Mouse (Mus musculus): ENCODE results near the gene Gpr19.

Gene Gpr19

DNA sequence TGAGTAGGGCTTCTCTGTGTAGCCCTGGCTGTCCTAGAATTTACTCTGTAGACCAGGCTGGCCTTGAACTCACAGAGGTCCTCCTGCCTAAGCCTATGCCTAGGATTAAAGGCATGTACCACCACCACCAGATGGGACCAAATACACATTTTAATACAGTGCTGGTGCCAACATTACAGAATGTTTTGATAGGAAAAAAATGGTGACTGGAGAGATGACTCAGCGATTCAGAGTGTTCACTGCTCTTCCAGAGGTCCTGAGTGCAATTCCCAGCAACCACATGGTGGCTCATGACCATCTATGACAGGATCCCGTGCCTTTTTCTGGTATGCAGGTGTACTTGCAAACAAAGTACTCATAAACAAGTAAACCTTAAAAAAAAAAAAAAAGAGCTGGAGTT is 48.9 kb downstream of the Gpr19 start:
- DNase-seq (ENCODE audit: low read depth): no peak

DNA sequence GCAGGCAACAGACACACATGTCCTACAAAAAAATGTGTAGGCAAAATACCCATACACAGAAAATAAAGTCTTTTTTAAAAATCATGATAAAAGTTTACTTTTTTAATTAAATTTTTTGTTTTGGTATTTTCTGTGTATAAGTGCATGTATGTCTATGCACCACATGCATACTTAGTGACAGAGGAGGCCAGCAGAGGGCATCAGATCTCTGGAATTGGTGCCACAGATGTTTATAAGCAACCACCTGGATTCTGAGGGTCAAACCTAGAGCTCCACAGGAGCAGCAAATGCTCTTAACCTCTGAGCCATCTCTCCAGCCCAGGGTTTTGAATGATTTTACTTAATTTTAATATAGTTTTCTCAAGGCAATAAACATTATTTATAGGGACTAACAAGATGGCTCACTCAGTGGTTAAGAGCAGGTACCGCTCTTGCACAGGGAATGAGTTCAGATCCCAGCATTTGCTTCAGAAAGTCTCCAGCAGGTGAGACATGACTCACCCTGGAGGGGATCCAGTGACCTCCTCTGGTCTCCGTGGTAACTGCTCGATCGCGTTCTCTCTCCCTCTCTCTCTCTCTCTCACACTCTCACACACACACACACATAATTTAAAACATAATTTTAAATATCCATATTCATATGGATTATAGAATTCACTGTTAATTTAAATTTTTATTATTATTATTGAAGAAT is 50.0 kb downstream of the Gpr19 start:
- DNase-seq (ENCODE audit: low read depth): peak; percentile 42

DNA sequence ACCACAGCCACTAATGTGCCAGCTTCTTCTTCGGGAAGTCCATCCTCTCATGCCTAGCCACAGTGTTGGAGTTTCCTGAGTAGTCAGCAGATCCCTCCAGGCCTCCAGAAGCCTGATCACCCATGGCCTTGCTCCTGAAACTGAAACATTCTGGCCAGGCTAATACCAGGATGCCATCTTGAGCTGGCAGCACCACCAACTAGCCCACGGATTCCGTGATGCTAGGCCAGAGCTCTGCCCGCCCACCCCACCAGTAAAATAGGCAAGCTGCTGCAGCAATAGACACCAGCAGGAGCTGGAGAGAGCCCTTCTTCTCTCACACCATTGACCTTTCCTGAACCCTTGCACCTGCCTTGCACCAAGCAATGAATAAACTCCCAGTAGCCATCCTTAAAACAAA is 50.8 kb downstream of the Gpr19 start:
- no peak for DNase-seq (ENCODE audit: low read depth)

DNA sequence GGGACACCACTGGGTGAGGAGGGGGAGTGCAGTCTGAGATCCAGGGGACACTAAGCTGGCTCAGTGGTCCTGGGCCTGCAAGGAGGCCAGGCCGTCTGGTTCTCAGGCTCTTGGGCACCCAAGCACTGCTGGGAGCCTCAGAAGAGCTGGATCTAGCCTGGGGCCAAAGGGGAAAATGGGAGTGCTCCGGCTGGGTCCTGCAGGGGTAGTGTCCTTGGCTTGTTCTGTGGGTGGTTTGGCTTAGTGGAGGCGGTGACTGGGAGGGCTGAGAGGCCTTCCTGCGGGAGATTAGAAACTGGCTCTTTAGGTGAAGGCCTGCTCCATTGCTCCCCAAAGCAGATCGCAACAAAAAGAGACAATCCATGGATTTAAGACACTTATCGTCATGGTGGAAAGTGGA is 52.1 kb downstream of the Gpr19 start:
- DNase-seq (ENCODE audit: low read depth): no peak

DNA sequence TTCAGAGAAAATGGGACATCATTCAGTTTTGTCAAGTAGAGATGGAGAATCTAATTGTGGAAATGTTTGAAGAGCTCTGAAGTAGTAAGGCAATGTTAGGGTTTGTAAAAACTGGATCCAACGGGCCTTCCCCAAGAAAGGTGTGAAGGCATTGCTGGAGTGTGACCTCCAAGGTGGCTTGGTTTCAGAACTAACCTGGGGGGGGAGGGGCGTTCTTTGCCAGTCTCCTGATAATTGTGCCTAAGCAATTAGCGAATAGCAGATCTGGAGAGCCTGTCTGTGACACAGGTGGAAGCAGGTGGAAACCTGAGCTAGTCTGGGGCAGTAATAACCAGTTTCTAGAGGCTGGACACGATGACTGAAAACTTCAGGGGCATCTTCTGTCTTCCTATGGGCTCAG is 52.7 kb downstream of the Gpr19 start:
- no peak for DNase-seq (ENCODE audit: low read depth)

DNA sequence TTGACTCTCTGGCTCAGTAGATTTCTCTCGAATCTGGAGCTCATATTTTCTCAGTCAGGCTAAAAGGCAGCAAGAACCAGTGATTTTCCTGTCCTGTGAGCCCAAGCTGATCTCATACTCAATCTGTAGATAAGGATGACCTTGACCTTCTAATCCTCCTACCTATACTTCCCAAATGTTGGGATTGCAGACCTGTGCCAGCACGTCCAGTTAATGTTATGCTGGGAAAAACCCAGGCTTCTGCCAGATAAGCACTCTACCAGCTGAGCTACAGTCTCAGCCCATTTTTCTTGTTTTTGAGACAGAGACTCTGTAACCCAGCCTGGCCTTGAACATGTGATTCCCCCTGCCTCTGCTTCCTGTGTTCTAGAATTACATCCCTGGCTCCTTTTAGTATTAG is 58.0 kb downstream of the Gpr19 start:
- DNase-seq (ENCODE audit: low read depth): no peak

DNA sequence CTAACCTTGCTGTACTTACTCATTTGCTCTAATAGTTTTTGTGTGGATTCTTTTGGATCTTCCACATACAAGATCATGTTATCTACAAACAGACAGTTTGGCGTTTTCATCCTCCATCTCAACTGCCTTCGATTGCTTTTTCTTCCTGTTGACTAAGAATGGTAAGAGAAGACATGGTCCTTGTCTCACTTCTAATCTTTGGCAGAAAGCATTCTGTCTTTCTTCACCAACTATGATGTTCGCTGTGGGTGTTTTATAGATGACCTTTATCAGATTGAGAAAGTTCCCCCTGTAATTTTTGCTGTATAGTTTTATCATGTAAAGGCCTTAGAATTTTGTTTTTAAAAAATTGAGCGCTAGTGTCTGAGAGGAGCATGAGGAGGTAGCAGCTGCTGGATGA is 60.3 kb downstream of the Gpr19 start:
- no peak for DNase-seq (ENCODE audit: low read depth)

DNA sequence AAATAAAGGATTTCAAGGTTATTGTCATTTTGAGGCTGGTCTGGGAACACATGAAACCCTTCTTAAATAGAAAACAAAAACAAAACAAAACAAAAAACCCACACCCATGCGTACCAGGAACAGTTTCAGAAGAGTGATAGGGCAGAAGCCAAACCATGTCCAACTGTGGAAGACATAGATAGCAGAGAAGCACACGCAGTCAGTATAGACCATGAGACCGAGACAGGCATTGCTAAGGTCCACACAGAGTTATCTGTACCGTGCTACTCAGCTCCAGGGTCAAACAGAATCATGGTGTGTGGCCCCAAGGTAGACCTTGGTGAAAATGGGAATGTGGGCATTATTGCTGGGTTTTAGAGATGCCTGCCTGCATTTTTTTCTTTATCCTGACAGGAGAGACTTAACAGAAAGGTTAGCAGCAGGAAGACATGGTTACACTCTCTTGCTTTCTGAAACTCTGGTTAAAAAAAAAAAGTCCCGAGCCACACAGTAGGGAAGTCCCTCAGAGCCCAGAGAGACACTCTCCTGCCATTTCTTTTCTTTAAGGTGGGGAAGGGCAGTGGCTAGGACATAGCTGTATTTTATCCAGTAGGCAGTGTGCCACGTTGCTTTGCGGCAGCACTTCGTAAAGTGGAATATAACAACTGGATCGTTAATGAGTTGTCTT is 63.7 kb downstream of the Gpr19 start:
- no peak for DNase-seq (ENCODE audit: low read depth)

DNA sequence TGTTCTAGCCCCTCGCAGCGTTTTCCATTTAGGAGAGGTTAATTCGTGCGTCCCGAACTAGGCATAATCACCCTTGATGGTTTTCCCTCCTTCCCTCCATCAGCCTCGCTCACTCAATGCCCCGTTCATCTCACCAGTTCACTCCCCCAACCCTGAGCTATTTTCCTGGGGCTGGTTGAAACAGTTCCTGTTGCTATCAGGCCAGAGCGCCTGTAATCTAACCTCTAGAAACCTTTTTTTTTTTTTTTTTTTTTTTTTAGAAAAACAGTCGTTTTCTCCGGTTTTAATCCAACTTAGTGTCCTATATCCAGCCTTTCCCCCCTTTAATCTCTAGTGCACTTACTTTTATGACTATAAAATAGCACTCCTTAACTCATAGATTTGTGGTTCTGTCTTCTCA is 67.6 kb downstream of the Gpr19 start:
- no peak for DNase-seq (ENCODE audit: low read depth)

DNA sequence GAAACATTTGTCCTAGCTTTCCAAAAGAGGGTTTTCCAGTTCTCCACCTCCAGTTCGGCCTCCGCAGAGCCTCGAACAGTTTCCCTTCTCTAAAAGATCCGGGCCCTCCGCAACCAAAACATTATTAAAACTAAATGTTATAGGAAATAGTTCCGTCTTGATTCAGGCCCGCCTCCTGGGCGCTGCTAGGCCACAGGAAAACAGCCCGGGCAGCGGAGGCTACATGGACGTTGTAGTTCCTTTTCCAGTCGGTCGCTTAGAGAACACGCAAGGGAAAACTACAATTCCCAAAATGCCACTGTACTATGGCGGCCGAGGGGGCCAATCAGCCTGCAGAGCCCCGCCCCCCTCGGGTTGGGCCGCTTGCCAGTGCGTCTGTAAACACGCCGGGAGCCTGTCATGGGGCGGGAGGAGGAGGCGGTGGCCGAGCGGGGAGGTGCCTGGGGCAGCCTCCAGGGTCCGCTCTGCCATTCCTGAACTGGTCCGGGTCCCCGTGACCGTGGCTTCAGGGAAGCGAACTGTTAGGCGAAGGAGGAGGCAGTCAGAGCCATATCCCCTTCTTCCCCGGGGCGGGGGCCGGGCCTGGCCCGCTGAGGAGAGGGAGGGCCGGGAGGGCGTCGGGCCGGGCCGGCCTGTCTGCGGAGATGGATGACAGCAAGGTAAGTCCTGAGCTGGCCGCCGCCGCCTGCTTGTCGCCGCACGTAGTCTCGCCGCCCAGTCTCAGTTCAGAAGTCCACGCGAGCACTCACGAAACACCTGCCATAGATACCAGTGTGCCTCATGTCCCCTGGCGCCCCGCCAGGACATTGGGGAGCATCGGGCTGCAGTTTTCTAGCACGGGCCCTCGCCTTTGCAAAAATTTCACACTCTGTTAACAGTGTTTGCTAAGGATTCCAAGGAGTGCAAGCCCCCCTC is 68.3 kb downstream of the Gpr19 start, which contains the start of gene Crebl2:
TSS of gene Crebl2 (plus strand) at position 369 of the 915 bp plus-strand sequence.
- DNase-seq (ENCODE audit: low read depth): peak; percentile 97

DNA sequence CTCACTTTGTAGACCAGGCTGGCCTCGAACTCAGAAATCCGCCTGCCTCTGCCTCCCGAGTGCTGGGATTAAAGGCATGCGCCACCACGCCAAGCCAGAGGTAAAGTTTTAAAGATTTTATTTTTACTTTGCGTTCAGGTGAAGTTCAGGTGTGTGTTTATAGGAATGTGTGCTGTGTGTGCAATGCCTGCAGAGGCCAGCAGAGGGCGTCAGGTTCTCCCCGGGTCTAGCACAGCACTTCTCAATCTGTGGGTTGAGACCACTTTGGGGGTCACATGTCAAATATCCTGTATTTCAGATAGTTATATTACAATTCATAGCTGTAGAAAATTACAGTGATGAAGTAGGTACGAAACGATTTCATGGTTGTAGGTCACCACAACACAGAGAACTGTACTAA is 75.5 kb downstream of the Gpr19 start:
- peak; percentile 58 for DNase-seq (ENCODE audit: low read depth)

DNA sequence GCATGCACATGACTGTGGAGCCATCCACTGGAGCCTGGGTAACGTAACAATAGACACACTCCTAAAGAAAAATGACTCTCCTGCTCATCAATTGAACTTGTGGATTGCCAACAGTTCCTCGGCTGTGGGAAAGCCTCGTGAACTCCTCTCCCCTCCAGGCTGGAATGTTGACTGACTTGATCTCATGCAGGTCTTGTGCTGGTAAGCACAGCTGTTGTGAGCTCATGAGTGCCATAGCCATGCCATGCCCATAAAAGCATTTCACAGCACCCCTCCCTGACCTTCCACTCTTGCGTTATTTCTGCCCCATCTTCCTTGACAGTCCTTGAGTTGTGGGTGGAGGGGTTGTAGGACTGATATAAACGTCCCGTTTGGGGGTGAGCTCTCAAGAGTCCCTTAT is 78.0 kb downstream of the Gpr19 start:
- DNase-seq (ENCODE audit: low read depth): no peak

DNA sequence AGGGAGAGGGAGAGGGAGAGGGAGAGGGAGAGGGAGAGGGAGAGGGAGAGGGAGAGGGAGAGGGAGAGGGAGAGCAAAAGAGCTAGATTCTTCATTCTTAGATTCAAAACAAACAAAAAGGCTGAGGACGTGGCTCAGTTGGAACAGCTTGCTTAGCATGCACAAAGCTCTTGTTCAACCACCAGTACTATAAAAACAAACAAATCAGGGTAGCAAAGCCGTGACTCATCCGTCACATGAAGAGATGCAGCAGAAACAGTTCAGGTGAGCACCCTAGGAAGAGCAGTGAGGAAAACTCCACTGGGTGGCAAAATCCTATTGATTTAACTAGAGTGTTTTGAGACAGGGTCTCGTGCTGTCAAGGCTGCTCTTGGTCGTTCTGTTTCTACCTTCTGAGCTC is 78.6 kb downstream of the Gpr19 start:
- DNase-seq (ENCODE audit: low read depth): no peak

Measured in naive thymus-derived CD4-positive, alpha-beta T cell, adult 2 months (primary cell).